Mouse (Mus musculus) MEL (cell line): ENCODE measurements around the gene Mrpl51.
A peak's percentile ranks its signal among the peaks of the same experiment; 100 is the strongest.

Source experiments
- CHD1 ChIP-seq: IDR thresholded peaks from 2 replicates; pipeline ENCODE4 v1.6.1; 2012; ENCODE audit warnings: low read depth, mild to moderate bottlenecking, inconsistent platforms, low read length, improper control_type of control experiment
- EP300 ChIP-seq, 2 experiments: IDR thresholded peaks; 2 replicates each; pipeline ENCODE4 v1.6.1; 2011; ENCODE audit warnings: improper control_type of control experiment in 2 of 2, low read length in 2 of 2, low read depth in 1 of 2, mild to moderate bottlenecking in 1 of 2
- GATA1 ChIP-seq: IDR thresholded peaks from 2 replicates; pipeline ENCODE4 v1.6.1; 2011; ENCODE audit warnings: low read depth, low read length, improper control_type of control experiment
- MYC ChIP-seq: IDR thresholded peaks from 2 replicates; pipeline ENCODE4 v1.6.1; 2011; ENCODE audit warnings: low read depth, mild to moderate bottlenecking, low read length, improper control_type of control experiment, moderate library complexity
- SMC3 ChIP-seq: IDR thresholded peaks from 2 replicates; pipeline ENCODE4 v1.6.1; 2011; ENCODE audit warnings: low read depth, low read length, improper control_type of control experiment
- UBTF ChIP-seq: IDR thresholded peaks from 2 replicates; pipeline ENCODE4 v1.6.1; 2012; ENCODE audit warnings: low read depth, mild to moderate bottlenecking, inconsistent platforms, low read length, improper control_type of control experiment, moderate library complexity, borderline replicate concordance; ENCODE audit not compliant: insufficient read depth
- ZC3H11A ChIP-seq: IDR thresholded peaks from 2 replicates; pipeline ENCODE4 v1.6.1; 2012; ENCODE audit warnings: low read depth, mild to moderate bottlenecking, inconsistent platforms, low read length, improper control_type of control experiment
- ZMIZ1 ChIP-seq: IDR thresholded peaks from 2 replicates; pipeline ENCODE4 v1.6.1; 2012; ENCODE audit warnings: low read depth, mild to moderate bottlenecking, inconsistent platforms, low read length, improper control_type of control experiment, moderate library complexity

DNA sequence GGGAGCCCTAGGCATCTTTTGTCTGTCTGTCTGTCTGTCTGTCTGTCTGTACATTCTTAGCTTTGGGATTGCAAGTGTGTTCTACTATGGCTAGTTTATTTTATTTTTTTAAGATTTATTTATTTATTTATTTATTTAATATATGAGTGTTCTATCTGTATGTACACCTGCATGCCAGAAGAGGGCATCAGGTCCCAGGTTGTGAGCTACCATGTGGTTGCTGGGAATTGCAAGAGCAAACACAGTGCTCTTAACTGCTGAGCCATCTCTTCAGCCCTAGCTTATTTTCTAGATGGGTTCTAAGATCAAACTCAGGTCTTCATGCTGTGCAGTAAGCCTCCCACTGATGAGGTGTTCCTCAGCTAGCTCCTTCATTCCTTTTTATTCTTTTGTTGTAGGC, 37.1 kb upstream of the Mrpl51 start:
- TF ChIP-seq ZMIZ1 (no peak), EP300 (IDR thresholded peaks at IDR 0.05; ENCODE audit: low read depth in 1 of 2, low read length in 2 of 2) (no peak), UBTF (no peak), ZC3H11A (peak; percentile 44; the same call in 1 of the 2 replicates), MYC (peak; percentile 92), SMC3 (peak; percentile 37; the same call in 1 of the 2 replicates), GATA1 (no peak), CHD1 (no peak; the same call in 1 of the 2 replicates)
